Mouse (Mus musculus): ENCODE measurements around the gene Rgs9.
"Not testable (repeated sequence)": the region's sequence is repeated elsewhere in the genome, so short reads cannot be mapped to it uniquely, and the experiment has no call there.

The Rgs9 gene

DNA sequence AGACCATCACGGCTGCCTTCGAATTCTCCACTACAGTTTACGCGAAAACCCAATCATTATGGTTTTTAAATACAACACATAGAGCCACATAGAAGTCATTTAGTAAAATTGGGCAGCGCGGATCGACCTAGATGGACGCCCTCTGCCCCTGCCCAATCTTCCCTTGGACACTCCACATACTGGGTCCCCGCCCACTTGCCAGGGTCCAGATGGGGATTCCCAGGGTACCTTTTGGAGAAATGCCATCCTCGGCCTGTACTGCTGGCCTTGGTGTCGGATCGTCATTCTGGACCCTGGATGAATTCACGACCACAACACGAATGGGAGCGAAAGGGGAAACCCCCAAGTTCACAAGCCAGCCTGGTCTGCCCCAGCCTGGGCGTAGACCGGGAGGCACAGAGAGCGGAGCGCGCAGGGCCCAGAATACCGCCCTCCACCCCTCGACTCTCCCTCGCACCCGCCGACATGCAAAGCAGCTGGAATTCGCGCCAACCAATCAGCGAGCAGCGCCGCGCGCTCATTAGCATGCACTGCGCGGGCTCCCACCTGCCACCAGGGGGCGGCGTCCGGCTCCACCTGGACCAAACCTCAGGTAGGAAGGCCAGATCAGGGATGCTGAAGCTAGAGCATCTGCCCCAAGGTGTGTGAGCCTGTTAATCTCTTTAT lies at the start of gene Rgs9:
Rgs9 (minus strand) TSS at position 420 of the 666 bp plus-strand sequence.
- DNase-seq, result peak; percentile 94

DNA sequence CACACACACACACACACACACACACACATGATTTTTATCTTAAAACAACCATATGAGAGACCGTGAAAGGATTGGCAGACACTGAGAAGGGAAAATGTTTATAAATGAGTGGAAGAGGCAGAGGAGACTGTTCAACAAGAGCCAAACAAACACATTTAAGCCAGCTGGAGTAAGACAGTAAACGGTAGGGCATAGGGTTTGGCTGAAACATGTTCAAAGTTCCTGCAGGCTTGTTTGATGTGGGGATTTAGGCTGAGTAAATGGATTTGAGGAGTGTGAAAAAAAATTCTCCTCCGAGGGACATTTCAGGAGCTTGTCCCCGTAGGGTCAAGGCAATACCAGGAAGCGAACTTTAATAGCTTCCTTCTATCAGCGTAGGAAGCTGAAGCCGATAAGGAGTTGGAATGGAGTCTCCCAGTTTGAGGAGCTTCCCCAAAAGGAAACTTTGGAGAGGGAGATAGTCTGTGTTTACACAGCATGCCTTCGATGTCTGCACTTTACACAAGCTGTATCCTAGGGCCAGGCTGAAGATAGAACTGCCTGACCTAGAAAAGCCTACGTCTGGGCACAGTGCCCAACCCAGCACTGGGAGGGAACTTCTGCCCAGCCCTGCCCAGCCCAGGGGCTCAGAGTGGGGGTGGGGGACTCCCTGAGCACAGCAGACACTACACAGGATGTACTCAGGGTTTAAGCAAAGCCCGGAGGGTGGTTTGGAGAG lies 49.5 kb upstream of the Rgs9 start:
- peak; percentile 94 for DNase-seq

DNA sequence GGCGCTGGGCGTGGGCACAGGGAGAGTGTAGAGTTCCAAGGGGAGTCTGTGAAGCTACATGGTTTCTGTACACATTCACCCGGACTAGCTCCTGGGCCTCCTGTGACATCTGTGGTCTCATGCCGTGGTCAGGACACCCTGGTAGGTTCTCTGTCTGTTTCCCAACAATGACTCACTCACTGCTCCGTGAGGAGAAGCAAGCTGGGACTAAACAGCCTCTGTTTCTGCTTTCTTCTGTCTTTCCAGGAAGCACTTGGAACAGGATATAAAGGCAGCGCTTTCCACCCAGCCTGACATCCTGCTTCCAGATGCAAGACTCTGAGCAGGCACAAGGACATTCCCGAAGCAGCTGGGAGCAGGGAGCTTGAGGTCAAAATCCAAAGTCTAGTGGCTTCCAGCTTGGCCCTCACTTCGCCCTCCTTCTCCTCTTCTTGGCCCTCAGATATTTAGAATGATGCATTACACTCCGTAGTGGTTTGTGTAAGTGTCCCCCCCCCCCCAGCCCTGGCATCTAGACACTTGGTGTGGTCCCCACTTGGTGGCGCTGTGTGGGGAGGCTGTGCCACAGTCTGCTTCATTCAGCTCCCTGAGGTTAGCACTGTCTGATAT lies 46.2 kb upstream of the Rgs9 start:
- peak; percentile 58 for DNase-seq

DNA sequence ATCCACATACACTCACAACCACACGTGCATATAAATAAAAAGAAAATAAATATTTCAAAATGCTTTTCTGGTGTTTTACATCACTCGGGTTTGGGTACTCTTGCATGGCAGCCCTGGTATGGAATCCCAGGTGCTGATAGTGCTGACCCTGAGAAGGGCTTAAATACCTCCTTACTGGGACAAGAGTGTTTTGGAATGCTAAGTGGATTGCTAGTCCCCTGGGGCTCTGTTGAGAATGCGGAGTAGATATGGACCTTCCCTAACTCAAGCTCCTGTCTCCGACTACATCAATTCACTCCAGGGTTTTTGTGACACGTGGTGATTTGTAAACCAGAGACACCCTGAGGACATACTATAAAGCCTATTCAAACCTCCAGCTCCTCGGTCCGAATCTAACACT lies 45.6 kb upstream of the Rgs9 start:
- DNase-seq, result no peak

DNA sequence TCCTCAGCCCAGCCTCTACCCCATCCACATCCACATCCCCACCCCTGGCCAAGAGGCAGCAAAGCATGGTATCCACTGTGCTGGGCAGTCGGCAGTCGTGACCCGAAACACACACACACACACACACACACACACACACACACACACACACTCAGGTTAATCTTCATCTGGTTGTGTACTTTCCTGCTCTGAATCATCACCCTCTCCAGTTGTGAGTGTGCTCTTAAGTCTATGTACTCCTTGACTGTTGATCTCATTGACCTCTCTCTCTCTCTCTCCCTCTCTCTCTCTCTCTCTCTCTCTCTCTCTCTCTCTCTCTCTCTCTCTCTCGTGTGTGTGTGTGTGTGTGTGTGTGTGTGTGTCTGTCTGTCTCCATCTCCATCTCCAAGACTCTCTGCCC lies 44.7 kb upstream of the Rgs9 start:
- DNase-seq, result not testable (repeated sequence)

DNA sequence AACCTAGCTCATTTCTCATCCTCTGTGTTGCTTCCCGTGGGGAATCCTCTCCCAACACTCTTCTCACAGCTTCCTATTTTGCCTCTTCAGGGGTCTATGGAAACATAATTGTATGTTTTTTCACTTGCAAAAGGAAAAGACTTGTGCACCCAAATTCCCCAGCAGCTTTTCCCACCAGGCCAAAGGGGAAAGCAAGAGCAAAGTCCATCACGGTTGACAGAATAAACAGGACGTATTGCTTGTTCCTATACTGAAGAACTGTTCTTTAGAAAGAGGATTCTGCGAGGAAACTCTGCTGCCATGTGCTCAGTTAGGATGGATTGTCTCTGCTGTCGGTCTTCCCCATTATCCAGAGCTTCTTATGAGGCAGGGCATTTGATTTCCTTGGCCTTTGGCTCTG lies 42.6 kb upstream of the Rgs9 start:
- DNase-seq, result no peak

DNA sequence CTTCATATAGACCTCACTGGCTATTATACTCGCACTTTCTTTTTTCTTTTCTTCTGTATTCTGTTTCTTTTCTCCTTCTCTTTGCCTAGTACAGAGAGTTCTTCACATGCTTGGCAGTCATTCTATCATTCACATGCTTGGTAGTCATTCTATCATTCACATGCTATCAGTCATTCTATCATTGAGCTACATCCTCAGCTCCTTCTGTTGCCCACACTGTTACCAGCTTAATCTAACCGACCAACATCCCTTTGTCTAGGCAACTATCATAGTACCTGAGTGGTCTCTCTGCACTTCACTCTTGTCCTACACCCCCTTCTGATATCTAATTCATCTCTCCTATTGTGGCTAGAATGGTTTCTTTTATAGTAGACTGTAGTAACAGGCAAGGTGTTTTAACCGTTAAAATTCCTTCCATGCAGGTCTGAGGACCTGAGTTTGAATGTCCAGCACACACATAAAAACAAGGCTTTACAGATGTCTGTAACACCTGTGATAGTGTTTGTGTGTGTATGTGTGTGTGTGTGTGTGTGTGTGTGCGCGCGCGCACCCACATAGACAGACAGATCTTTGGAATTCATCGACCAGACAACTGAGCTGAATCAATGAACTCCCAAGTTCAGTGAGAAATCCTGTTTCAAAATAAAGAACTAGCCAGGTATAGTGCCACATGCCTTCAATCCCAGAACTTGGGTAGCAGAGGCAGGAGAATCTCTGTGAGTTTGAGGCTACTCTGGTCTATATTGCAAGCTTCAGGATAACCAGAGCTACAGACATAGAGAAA lies 41.4 kb upstream of the Rgs9 start:
- DNase-seq, result no peak

DNA sequence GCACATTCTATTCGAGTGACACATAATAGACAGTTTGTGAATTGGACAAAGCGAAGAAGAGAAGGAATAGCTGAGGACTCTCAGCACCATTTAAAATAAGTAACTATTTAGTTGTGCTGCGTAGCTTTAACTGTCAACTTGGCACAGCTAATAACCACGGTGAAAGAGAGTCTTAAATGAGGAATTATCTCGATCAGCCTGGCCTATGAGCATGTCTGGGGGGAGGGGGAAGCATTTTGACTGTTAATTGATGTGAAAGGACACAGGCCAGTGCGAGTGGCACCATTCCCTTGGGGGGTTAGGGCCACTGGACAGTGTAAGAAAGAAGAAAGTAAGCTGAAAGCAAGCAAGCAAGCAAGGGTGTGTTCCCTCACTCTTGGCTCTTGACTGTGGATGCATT lies 38.0 kb upstream of the Rgs9 start:
- peak; percentile 45 for DNase-seq

DNA sequence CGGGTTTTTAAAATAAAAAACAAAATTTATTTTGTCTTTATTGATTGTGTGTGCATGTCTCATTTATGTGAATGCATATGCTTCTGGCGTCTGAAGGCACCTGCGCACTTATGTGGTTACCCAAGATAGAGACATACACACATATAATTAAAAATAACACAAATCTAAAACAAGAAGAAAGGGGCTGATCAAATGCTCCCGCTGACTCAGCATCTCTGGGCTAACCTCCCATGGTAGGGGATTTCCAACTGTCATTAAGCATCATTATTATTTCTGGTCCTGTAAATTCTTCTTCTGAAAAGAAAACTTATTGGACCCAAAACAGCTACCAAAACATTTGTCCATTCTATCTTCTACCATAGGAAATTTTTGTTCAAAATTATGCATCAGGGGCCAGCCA lies 36.8 kb upstream of the Rgs9 start:
- DNase-seq, result no peak

DNA sequence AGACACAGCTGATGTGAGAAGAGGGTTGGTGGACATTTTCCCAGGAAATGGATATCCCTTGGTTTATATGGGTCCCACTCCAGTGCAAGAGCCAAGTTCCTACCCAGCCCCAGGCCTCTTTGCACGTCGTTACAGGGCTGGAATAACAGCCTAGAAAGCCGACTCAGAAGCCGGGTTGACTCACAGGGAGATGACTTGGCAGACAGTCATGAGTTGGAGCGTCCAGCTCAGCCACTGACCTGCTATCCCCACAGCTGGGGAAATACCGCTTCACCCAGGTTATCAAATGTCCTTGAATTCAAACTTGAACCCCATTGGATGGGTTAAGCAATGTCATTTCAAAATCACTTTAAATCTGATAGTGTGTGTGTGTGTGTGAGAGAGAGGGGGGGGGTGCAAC lies 34.8 kb upstream of the Rgs9 start:
- no peak for DNase-seq

DNA sequence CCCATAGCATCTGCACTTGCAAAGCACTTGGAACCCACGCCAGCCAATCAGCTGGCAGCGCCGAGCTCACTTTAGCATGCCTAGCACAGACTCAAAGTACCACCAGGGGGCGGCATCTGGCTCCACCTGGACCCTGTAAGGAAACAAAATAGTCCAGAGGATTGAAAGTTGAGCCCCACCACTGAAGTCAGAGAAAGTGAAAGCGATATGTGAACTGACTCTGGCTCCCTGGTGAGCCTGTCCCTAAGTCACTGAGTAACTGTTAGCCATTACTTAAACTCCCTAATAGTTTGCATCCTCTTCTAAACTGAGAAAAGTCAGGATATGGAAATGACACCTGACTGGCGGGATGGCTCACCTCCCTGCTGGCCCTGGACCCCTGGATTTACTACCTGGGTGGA lies 33.5 kb upstream of the Rgs9 start:
- peak; percentile 94 for DNase-seq

DNA sequence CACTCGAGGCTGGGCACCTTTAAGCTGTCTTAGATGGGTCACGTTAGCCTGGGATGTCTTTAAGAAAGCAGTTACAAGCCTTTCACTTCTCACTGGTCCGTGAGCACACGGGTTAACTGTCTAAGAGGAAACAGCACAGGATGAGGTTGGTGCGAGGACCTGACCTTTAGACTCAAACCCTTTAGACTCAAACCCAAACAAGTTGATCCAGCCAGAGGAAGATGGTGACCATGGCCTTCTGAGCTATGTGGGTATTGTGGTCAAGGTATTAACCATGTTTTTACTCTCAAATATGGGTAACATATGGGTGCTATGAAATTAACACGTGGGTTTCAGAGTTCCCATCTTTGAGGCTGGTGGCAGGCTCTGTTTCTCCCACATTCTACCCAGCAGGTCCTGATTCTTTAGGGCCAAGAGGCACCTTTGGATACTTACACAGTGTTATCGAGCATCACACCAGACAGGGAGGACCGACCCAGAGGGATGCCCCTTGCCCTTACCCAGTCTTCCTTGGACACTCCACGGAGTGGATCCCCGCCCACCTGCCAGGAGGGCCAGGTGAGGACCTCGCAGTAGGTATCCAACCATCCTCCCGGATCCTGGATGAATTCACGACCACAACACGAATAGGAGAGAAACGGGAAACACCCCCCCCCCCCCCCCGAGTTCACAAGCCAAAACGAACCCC lies 32.9 kb upstream of the Rgs9 start:
- no peak for DNase-seq

DNA sequence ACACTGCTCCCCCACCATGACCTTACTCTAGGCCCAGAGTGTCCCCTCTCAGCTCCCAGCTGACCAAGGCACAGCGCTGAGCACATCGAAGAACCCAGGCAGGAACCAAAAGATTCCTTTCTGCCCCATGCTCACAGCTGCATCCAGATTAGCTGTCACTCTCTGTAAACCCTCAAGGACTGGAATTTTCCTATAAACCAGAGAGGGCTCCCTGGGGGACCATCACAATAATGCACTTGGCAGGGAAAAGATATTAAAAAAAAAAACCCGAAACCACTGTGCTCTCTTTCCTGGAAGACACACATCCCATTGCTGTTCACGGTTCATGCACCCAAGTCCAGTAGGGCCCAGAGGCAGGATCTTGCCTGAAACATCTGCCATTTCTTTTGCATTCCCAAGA lies 31.4 kb upstream of the Rgs9 start:
- DNase-seq, result no peak

DNA sequence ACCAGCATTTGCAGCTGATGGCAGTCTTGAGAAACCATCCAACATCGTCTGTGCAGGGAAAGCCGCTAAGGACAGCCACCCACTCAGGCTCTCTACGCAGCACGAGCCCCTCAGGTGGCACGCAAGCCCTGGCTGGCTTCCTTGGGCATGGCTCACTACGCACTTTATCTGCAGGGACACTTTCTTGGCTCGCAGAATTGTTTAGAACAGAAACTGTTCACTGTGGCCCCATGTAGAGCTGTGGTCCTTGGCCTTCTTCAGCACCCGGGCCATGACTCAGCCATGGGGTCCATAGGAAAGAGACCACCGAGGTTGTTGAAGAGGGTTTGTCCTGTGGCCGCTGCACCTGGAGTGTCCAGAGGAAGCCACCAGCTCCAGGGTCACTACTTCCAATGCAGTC lies 30.0 kb upstream of the Rgs9 start:
- no peak for DNase-seq

DNA sequence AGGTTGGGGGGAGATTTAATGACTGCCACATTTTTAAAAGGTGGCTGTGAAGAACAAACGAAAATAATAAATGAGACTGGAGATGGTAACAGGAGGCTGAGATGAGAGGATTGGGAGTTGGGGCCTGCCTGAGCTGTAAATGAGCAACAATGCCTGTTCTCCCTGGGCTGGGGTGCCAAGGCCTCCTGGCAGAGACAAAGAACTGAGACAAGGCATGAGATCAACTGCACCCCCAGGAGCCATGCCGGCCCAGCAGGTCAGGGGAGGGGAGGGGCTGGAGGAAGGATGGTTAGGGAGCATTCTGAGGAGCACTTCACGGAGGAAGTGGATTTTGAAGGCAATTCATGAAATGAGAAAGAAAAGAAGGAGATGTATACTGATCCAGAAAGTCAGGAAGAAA lies 29.5 kb upstream of the Rgs9 start:
- no peak for DNase-seq

DNA sequence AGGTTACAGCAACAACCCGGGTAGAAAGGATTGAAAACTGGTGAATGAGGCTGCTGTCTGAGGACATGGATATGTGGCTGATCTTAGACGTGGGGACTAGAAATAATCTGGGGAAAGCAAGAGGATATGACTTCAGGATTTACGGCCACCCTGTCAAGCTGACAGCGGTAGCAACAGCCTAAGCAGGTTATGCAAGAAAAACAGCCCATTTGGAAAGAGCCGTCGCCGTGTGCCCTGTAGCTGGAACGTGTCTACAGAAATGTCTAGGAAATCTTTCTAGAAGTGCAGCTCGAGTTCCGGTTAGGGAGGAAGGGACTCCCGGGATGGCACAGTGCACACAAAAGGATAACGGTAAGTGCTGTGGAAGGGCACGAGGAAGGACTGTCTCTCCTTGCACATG lies 28.3 kb upstream of the Rgs9 start:
- DNase-seq, result no peak

DNA sequence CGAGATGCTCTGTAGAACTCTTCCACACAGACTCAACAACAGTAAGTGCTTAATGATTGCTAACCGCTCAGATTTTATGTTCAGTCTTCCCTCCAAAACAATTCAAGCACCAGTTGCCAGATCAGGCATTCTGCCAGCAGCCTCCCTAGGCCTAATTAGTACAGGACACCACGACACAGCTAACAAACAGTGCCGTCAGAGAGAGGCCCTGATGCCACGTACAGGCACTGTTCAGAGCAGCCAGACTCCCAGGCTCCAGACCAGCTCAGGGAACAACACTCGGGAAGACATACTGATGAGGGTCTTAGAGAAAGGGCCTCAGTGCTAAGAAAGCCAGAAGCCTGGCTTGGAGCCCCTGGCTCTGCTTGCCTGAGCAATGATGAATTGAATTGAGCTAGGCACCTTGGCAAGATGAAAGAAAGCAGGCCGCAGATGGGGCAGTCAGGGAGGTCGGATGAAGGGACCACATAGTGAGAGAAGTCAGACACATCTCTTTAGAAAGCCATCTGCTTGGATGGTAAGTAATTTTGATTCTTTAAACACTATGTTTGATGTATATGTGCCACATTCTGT lies 22.5 kb upstream of the Rgs9 start:
- DNase-seq, result peak; percentile 92

DNA sequence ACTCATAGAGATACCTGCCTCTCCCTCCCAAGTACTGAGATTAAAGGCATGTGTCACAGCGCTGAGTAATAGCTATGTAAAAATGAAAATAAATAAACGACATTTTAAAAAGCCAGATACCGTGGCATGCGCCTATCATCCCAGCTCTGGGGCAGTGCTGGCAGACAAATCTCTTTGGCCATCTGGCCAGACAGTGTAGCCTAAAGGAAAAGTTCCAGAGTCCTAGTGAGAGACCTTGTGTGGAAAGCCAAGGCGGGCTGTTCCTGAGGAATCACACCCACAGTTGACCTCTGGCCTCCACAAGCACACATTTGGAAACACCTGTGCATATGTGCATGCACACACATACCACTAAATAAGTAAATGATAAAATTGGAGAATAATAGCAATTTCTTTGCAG lies 22.0 kb upstream of the Rgs9 start:
- DNase-seq, result no peak

DNA sequence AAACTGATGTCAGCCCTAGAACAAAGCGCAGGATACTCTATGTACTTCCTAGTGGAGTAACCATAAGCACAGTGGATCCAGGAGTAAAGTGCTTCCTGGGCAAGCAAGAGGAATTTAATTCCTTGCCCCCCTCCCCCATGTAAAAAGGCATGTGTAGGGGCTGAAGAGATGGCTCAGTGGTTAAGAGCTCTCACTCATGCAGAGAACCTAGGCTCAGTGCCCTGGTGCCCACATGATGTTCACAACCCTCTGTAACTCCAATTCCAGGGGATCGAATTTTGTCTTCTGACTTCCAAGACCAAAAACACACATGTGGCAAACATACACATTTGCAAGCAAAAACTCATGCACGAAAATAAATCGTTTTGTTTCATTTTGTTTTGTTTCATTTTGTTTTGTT lies 21.5 kb upstream of the Rgs9 start:
- no peak for DNase-seq

DNA sequence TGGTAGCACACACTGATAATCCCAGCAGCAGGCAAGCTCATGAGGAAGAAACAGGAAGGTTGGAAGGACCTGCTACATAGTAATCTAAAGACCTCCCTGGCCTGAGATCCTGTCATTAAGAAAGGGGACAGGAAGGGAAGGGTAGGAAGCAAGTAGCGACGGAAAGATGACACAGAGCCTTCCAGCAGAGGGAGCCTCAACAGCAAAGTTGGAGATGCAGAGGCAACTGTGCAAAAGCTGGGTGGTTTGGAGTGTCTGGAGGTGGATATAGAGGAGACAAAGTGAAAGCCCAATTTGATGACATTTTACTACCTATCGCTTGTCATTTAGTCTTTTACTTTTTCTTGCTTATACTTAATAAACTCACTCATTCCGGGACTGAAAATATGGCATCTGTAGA lies 19.0 kb upstream of the Rgs9 start:
- peak; percentile 51 for DNase-seq

DNA sequence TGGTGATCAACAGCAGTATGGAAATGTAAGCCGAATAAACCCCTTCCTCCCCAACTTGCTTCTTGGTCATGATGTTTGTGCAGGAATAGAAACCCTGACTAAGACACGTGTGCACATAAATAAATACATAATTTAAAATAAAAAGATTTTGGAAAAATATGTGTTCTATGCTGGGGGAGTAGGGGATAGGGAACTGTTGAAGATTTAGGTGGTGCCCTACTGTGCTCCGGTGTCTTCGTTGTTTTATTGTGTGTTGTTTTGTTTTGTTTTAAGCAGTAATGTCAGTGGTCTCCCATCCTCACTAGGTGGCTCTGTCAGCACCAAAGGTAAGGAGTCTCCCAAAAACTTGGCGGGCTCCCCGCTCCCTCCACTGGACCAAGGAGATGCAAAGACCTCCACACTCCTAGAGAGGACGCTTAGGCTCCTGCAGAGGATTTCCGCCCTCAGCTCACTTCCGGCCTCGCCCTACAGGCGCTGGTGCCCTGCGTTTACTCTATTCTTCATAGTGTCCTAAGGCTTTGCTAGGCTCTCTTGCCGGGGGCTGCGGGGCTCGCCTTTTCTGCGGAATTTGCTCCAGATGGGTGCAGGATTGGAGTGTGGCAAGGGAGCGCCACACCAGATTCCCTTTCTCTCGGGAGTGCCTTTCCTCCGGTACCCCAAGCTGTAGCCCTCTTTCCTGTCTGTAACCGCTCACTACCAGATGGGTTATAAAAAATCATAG lies 14.1 kb upstream of the Rgs9 start:
- peak; percentile 88 for DNase-seq

DNA sequence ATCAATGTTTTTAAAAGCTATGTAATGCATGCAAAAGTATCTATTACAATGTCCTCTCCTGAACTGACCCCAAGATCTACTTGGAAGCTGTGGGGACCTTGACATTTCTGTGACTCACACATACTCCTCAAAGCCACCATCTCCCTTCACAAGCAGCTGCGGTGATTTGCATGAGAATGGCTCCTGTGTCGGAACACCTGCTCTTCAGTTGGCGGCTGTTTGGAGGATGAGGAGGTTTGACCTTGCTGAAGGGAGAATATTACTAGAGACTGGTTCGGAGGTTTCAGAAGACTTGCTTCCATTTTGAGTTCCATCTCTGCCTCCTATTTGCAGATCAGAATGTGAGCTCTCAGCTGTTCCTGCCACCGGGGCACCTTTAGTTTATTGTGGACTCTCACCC lies 7.8 kb upstream of the Rgs9 start:
- no peak for DNase-seq
